Mouse (Mus musculus) adrenal gland (tissue): ENCODE measurements around the gene Rars.
"Not testable (repeated sequence)": the region's sequence is repeated elsewhere in the genome, so short reads cannot be mapped to it uniquely, and the experiment has no call there.

Experiments used
- intact Hi-C: fragments of 180-260 bp; cut with DNase I; formaldehyde crosslinking; loops from one replicate; pipeline ENCODE4 v1.15.1; 2025

Gene Rars

DNA sequence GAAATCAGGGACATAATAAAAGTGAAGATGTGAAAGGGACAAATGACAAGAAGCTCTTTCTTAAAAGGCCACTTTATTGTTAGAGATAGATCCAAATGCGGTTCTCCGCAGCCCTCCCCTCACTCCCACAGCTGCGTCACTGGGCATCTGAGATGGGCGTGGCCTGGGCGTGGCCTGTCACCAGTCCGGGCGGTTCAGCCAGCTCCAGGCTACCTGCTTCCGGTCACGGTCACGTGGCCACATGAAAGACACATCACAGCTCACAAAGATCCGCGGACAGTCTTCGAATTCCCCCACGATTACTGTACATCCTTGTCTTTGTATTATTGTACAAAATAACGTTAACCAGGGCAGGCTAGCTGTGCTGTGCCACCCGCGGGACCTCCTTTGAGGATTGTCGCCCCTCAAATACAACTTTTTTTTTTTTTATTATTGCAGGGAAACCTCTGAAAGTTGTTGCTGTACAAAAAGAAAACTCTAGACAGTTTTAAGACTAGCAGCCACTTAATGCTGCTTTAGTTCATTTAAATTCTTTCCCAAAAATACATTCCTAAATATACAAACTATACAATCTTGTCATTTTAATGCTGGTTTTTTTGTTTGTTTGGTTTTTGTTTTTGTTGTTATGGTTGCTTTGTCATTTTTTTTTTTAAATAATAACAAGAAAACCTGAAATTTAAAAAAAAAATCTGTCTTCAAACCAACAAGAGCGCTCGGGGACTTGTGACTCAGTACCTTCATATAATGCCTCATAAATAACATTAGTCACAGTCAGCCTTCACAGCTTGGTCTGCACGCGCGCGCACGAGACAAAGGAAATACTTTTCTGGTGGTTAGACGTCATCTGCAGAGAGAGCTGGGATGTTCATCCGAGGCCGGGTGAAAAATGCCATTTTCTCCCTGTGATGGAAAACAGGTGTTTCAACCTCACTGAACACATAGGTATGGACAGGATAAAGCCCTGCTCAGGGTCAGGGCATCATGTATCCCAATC is 4.3 kb upstream of the Rars start:
- intact Hi-C loops: no loop called here

GRCm38 (mm10) chr11:35837156-35838126 is 3.1 kb upstream of the Rars start:
- intact Hi-C loops: no loop called here

GRCm38 (mm10) chr11:35833270-35833669 is 1.0 kb downstream of the Rars start:
- intact Hi-C loops: loop anchor here (5.0 kb wide), 1 partner anchor 169 kb away; no protein-coding TSS in a partner anchor

DNA sequence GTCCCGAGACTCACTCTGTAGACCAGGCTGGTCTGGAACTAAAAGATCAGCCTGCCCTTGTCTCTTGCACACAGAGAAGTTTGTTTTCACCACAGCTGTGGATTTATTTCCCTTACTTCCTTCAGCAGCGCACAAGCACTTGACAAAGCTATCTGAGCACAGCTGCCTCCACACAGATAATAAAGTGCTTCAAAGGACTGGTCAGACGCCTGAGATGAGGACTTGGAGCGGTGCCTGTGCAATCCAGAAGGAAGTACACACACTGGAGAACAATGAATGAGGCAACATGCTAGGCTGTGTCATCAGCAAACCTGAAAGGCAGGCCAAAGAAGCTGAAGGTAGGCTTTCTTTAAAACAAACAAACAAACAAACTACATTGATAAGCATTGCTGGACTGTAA is 2.2 kb downstream of the Rars start:
- intact Hi-C loops: loop anchor here (5.0 kb wide), 1 partner anchor 170 kb away; no protein-coding TSS in a partner anchor

GRCm38 (mm10) chr11:35827714-35828113 is 6.6 kb downstream of the Rars start:
- intact Hi-C loops: loop anchor here (5.0 kb wide), 1 partner anchor 45 kb away; no protein-coding TSS in a partner anchor

DNA sequence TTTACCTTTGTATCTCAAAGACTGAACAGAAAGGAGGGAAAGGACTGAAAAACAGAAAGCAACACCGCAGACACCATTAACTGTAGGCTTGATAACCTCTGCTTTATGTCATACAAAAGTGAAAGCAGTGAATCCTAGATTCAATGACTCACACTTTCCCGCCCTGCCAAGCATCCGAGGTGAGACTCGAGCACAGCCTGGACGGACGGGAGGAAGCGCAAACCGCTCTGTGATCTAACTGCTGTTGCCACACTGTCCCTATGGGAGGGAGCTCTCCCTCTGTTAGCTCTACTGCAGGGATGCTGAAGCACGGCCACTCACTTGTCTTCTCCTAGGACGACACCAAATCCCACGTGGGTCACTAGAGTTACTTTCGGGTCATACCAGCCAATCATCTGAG is 18.0 kb downstream of the Rars start:
- intact Hi-C loops: no loop called here

DNA sequence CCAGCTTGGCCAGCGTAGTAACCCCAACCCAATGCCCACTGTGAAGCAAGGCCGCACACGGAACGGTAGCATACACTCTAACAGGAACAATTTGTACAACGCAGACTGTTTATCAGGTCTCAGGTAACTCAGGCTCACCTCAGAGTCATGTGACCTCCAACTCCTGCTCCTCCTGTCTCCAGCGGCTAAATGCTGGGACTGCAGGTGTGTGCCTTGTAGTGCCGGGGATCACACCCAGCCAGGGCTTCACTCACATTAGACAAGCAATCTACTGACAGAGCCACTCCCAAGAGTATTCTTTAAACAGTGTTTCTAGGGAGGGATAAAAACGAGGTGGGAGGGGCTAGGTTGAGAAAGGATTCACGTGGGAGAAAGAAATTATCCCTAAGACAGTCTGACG is 22.8 kb downstream of the Rars start:
- intact Hi-C loops: no loop called here

- intact Hi-C loops: no loop called here
Measured at GRCm38 (mm10) chr11:35801332-35801731, 33.0 kb downstream of the Rars start.

DNA sequence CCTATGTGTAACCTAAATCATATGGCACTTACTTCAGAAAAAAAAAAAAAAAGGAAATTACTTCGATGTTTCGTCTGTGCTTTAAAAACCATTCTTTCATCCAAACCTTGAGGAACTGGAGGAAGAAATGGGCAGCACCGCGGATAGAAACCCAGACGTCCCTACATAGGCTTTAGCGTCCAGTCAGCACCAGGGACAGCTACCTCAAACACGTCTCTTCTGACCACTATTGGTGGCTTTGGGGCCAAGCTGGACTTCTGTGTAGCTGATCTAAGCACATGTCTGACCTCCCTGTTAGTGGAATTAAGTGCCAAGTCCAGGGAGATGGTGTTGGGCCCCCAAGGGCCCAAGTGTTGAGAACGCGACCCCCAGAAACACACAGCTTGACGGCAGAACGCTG is 35.4 kb downstream of the Rars start, which contains the start of gene Fbll1:
Gene Fbll1 (minus strand): TSS at position 11 of the 400 bp plus-strand sequence.
- intact Hi-C loops: no loop called here

GRCm38 (mm10) chr11:35798495-35798820 is 35.8 kb downstream of the Rars start:
- intact Hi-C loops: no loop called here

DNA sequence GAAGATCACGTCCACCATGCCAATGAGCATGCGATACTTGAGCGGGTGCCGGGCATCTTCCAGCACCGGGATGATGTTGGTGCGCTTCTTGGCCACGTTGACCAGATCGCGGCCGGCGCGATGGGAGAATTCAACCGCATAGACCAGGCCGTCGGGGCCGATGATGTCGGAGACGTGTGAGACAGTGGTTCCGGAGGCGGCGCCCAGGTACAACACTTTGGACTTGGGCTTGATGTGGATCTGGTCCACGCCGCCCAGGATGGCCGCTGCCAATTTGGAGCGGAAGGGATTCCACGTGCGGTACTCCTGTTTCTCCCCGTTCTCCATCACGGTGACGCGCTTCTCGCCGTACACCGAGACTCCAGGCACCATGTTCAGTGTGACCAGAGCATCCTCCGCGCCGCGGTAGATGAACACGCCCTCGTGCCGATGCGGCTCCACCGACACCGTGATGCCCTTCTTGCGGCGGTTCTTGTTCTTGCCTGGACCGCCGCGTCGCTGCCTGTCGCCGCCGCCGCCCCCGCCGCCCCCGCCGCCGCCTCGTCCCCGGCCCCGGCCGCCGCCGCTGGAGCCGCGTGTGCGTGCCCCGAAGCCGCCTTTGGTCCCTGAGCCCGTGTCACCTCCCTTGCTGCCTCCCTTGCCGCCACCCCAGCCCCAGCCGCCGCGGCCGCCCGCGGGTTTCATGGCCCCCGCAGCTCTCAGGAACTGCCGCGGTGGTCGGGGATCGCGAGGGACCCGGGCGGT is 36.4 kb downstream of the Rars start:
- intact Hi-C loops: no loop called here

DNA sequence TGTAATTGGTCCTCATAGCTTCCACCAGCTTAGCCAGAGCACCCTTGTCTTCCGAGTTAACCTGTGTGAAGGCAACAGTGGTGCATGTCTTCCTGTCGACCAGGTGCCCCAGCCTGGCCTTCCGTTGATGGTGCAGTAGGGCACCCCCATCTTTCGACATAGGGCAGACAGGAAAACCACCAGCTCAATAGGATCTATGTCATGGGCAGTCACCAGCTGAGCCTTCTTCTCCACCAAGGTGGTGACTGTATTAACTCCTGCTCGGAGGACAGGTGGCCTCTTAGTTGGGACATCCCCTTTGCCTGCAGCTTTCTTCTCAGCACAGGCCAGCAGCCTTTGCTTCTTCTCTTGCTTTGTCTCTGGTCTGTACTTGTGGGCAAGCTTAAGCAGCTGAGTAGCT is 41.5 kb downstream of the Rars start:
- intact Hi-C loops: not testable (repeated sequence)

DNA sequence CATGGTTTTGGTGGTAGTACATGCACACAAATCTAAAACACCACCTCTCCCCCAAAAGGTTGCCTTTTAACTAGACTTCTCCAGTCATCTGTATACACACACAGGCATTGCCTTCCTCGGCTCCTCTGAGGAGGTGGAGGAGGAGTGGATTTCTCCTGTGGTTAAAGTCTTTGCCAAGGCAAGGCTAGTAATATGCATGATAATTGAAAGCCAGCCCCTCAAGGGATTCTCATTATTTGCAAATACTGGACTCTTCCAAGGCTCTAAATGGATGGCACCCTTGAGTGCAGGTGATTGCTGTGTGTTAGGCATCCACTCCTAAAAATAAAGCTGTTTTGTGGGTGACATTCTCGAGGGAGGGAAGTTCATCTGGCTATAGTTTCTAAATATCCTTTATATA is 45.9 kb downstream of the Rars start:
- intact Hi-C loops: no loop called here

DNA sequence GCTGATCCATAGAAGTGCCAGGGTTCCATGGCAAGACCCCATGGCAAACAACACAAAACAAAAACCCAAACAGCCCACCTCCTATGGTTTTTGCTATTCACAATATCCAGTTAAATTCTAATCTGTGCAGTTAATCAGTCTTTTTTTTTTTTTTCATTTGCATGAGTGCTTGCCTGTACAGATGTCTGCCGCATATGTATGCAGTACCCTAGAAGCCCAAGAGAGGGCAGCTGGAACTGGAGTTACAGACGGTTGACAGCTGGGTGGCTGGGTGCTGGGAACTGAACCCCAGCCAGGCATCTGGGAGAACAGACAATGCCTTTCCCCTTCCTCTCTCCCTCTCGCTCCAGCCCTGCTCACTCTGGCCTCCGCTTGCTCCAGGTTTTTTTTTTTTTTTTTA is 49.8 kb downstream of the Rars start:
- intact Hi-C loops: loop anchor here (5.0 kb wide), 1 partner anchor 43 kb away; no protein-coding TSS in a partner anchor

- intact Hi-C loops: loop anchor here (5.0 kb wide), 1 partner anchor 43 kb away; no protein-coding TSS in a partner anchor
Measured at GRCm38 (mm10) chr11:35784002-35784401, 50.3 kb downstream of the Rars start.

DNA sequence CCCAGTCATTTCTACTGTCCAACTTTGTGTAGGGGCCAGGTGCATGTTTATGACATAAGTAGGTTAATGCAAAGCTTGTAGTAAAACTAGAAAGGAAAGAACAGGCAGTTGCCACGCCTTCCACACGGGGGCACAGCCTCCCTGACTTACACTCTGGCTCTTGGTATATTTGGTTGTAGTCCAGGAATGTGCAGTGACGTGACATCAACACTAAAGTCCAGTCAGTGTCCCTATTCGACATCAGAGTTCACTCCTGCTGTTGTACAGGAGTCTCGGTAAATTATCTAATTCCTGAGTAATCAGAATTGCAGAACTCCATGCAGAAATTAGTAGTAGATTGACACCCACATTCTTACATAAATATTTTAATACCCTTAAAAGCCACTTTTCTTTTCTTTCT is 51.3 kb downstream of the Rars start:
- intact Hi-C loops: loop anchor here (5.0 kb wide), 1 partner anchor 44 kb away; no protein-coding TSS in a partner anchor

GRCm38 (mm10) chr11:35782444-35782843 is 51.9 kb downstream of the Rars start:
- intact Hi-C loops: loop anchor here (5.0 kb wide), 1 partner anchor 45 kb away; no protein-coding TSS in a partner anchor

DNA sequence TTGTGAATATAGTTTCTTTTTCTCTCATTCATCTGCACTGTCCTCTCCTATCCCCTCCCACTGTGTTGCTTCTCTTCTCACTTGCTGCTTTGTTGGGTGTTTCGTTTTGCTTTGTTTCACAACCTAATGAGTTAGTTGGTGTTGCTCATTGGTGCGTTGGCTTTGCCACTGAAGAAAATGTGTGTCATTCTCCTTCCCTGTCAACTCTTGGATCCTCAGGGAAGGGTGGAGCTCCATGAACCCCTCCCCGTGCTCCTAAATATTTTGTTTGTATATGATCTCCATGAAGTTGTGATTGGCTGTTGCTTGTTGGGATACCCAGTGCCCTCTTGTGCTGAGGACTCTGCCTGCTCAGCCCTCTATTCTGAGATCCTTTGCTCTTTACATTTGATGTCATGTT is 54.0 kb downstream of the Rars start:
- intact Hi-C loops: loop anchor here (5.0 kb wide), 1 partner anchor 47 kb away; no protein-coding TSS in a partner anchor

- intact Hi-C loops: no loop called here
Measured at GRCm38 (mm10) chr11:35776452-35776851, 57.9 kb downstream of the Rars start.

GRCm38 (mm10) chr11:35775606-35776005 is 58.7 kb downstream of the Rars start:
- intact Hi-C loops: no loop called here
